In the genomic region with DNA sequence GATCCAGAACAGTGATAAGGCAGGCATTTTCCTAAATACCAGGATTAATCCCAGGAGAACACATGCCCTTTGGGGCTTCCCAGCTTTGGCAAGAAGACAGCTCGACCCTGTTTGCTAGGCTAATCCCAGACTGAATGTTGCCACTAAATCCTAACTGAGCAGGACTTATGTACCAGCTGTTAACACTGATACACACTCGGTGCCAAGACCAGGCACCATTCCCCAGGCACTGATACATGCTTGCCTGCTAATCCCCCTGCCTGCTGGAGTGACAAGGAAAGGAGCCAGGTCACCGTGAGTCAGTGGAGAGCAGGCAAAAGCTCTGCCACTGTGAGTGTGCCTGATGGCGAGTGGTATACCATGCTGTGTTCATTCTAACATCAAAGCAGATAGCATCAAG, we compare ENCODE assay signal across 12 mouse cellular contexts.
DNase-seq lines count a peak whose midpoint lies in the region; ATAC-seq and TF ChIP-seq lines count a peak whose summit lies in the region.
"Had no signal": no experiment of that assay in that cellular context is flagged by ENCODE, and none has a peak within 500 bp of the region (broad histone marks: within the 10 kb centered on the region; RNA-seq: fewer than 3 reads in every experiment).

No protein-coding gene starts in this region.

- no peak overlapping the region for H3K4me2 ChIP-seq in forebrain, embryonic 13.5 days
- no peak overlapping the region for H3K4me2 ChIP-seq in neural tube, embryonic 14.5 days (ENCODE audit: low read depth, low read length)
- H3K4me2 ChIP-seq in neural tube, embryonic 15.5 days: no peak overlapping the region
- H3K4me2 ChIP-seq in limb, embryonic 14.5 days (replicated peaks; ENCODE audit: low read depth, low read length, severe bottlenecking): no peak overlapping the region
- H3K4me2 ChIP-seq: kidney, embryonic 15.5 days had no signal

- no peak overlapping the region for H3K9ac ChIP-seq in forebrain, embryonic 13.5 days
- H3K9ac ChIP-seq in neural tube, embryonic 14.5 days (replicated peaks; ENCODE audit: low read depth, low read length): no peak overlapping the region
- H3K9ac ChIP-seq in neural tube, embryonic 15.5 days (replicated peaks): no peak overlapping the region
- no peak overlapping the region for H3K9ac ChIP-seq in limb, embryonic 14.5 days (ENCODE audit: low read depth, low read length, severe bottlenecking)
- H3K9ac ChIP-seq: kidney, embryonic 15.5 days had no signal

- H3K27ac ChIP-seq in forebrain, embryonic 13.5 days: no peak overlapping the region
- H3K27ac ChIP-seq in forebrain, embryonic 10.5 days: no peak overlapping the region
- H3K27ac ChIP-seq in neural tube, embryonic 14.5 days (ENCODE audit: low read depth, low read length): no peak overlapping the region
- H3K27ac ChIP-seq in neural tube, embryonic 15.5 days (replicated peaks): no peak overlapping the region
- H3K27ac ChIP-seq in limb, embryonic 14.5 days (replicated peaks; ENCODE audit: low read depth, low read length): no peak overlapping the region
- H3K27ac ChIP-seq: kidney, embryonic 15.5 days had no signal

- ATAC-seq in forebrain, embryonic 13.5 days: peak; percentile 63
- ATAC-seq in neural tube, embryonic 14.5 days (ENCODE audit: low read depth): peak; percentile 44; the same call in 1 of the 2 replicates
- ATAC-seq in neural tube, embryonic 15.5 days (ENCODE audit: low FRiP score): no peak
- ATAC-seq in limb, embryonic 14.5 days (ENCODE audit: low FRiP score, low read depth): no peak
- ATAC-seq: lung, postnatal 0 days had no signal

- no peak for TF ChIP-seq POLR2A in limb, embryonic 14.5 days (IDR thresholded peaks at IDR 0.05; ENCODE audit: borderline replicate concordance, extremely low read depth, insufficient read depth, insufficient read length)

- no peaks in the 10 kb centered on the region for H3K27me3 ChIP-seq in forebrain, embryonic 13.5 days
- no peaks in the 10 kb centered on the region for H3K27me3 ChIP-seq in forebrain, embryonic 10.5 days (ENCODE audit: poor library complexity, severe bottlenecking)
- no peaks in the 10 kb centered on the region for H3K27me3 ChIP-seq in neural tube, embryonic 14.5 days (ENCODE audit: control insufficient read depth, insufficient read depth, low read length)
- no peaks in the 10 kb centered on the region for H3K27me3 ChIP-seq in neural tube, embryonic 15.5 days (replicated peaks)
- H3K27me3 ChIP-seq in limb, embryonic 14.5 days (ENCODE audit: control insufficient read depth, insufficient read depth, low read length): no peaks in the 10 kb centered on the region
- H3K27me3 ChIP-seq: kidney, embryonic 15.5 days had no signal

- no peak overlapping the region for H3K4me3 ChIP-seq in forebrain, embryonic 13.5 days
- no peak overlapping the region for H3K4me3 ChIP-seq in forebrain, embryonic 10.5 days
- no peak overlapping the region for H3K4me3 ChIP-seq in neural tube, embryonic 14.5 days (ENCODE audit: low read depth, low read length)
- H3K4me3 ChIP-seq in neural tube, embryonic 15.5 days (replicated peaks): no peak overlapping the region
- H3K4me3 ChIP-seq in limb, embryonic 14.5 days (replicated peaks; ENCODE audit: low read length): no peak overlapping the region
- H3K4me3 ChIP-seq: kidney, embryonic 15.5 days had no signal

- H3K9me3 ChIP-seq in forebrain, embryonic 13.5 days (replicated peaks): no peaks in the 10 kb centered on the region
- H3K9me3 ChIP-seq in forebrain, embryonic 10.5 days: no peaks in the 10 kb centered on the region
- H3K9me3 ChIP-seq in neural tube, embryonic 14.5 days (ENCODE audit: control insufficient read depth, low read length): no peaks in the 10 kb centered on the region
- H3K9me3 ChIP-seq in neural tube, embryonic 15.5 days (replicated peaks): no peaks in the 10 kb centered on the region
- H3K9me3 ChIP-seq in limb, embryonic 14.5 days (ENCODE audit: control insufficient read depth, low read length): no peaks in the 10 kb centered on the region
- H3K9me3 ChIP-seq: kidney, embryonic 15.5 days had no signal

- no peaks in the 10 kb centered on the region for H3K36me3 ChIP-seq in forebrain, embryonic 13.5 days (ENCODE audit: poor library complexity, severe bottlenecking)
- H3K36me3 ChIP-seq in forebrain, embryonic 10.5 days (replicated peaks): no peaks in the 10 kb centered on the region
- no peaks in the 10 kb centered on the region for H3K36me3 ChIP-seq in neural tube, embryonic 14.5 days (ENCODE audit: control insufficient read depth, insufficient read depth, low read length)
- no peaks in the 10 kb centered on the region for H3K36me3 ChIP-seq in neural tube, embryonic 15.5 days
- no peaks in the 10 kb centered on the region for H3K36me3 ChIP-seq in limb, embryonic 14.5 days (ENCODE audit: control insufficient read depth, insufficient read depth, low read length)
- H3K36me3 ChIP-seq: kidney, embryonic 15.5 days had no signal

- 19% methylated on average over 4 of the region's 4 CpGs for WGBS in forebrain, embryonic 13.5 days
- 45% methylated on average over 4 of the region's 4 CpGs for WGBS in forebrain, embryonic 10.5 days
- WGBS in neural tube, embryonic 14.5 days: 41% methylated on average over 4 of the region's 4 CpGs
- 32% methylated on average over 4 of the region's 4 CpGs for WGBS in neural tube, embryonic 15.5 days
- WGBS in limb, embryonic 14.5 days: 36% methylated on average over 4 of the region's 4 CpGs

- DNase-seq in forebrain, embryonic 10.5 days (ENCODE audit: extremely low spot score, low spot score): no peak
- peak; percentile 29 for DNase-seq in limb, embryonic 14.5 days (ENCODE audit: low spot score)
- DNase-seq in yolk sac, embryonic 10.5 days (ENCODE audit: low spot score): peak; percentile 12
- DNase-seq in adrenal gland, adult 18-20 months (ENCODE audit: low spot score in 2 of 2): no peak
- DNase-seq in left cerebral cortex, adult 8-10 months (ENCODE audit: low spot score in 2 of 2): no peak
- DNase-seq: spleen, adult 18-20 months; thymus, postnatal 14 days had no signal

- peaks cover 23% of the 10 kb centered on the region for H3K4me1 ChIP-seq in forebrain, embryonic 13.5 days
- H3K4me1 ChIP-seq in forebrain, embryonic 10.5 days: peaks cover 18% of the 10 kb centered on the region
- H3K4me1 ChIP-seq in neural tube, embryonic 14.5 days (ENCODE audit: control insufficient read depth, insufficient read depth, low read length): no peaks in the 10 kb centered on the region
- peaks cover 5% of the 10 kb centered on the region; the same call in 1 of the 2 replicates for H3K4me1 ChIP-seq in neural tube, embryonic 15.5 days
- peaks cover 20% of the 10 kb centered on the region for H3K4me1 ChIP-seq in limb, embryonic 14.5 days (ENCODE audit: control insufficient read depth, insufficient read depth, low read length)

Comparison
In these comparisons a context has a peak if more than half of its experiments do, and no peak if none do; other contexts are left out.
1. ATAC-seq: peak in forebrain, embryonic 13.5 days (single experiment) and neural tube, embryonic 14.5 days (single experiment); none in neural tube, embryonic 15.5 days (single experiment) and limb, embryonic 14.5 days (single experiment).
2. DNase-seq: peak in limb, embryonic 14.5 days (single experiment) and yolk sac, embryonic 10.5 days (single experiment); none in forebrain, embryonic 10.5 days (single experiment), adrenal gland, adult 18-20 months (0 of 2) and left cerebral cortex, adult 8-10 months (0 of 2).